In genomic region chr19:37360044-37360443, GRCm38 (mm10) we compare ENCODE assay signal across 22 mouse cellular contexts.
"Had no signal": no experiment of that assay in that cellular context is flagged by ENCODE, and none has a peak within 500 bp of the region (broad histone marks: within the 10 kb centered on the region; RNA-seq: fewer than 3 reads in every experiment).

No protein-coding gene starts in this region.

- H3K27me3 ChIP-seq: heart, embryonic 13.5 days; heart, embryonic 15.5 days; hindbrain, embryonic 13.5 days; hindbrain, embryonic 15.5 days; limb, embryonic 13.5 days; limb, embryonic 15.5 days; liver, embryonic 12.5 days had no signal

- H3K36me3 ChIP-seq: heart, embryonic 13.5 days; heart, embryonic 15.5 days; hindbrain, embryonic 13.5 days; hindbrain, embryonic 15.5 days; limb, embryonic 13.5 days; limb, embryonic 15.5 days; liver, embryonic 12.5 days had no signal

- ATAC-seq: hindbrain, postnatal 0 days; intestine, embryonic 16.5 days; liver, embryonic 12.5 days had no signal

- H3K9me3 ChIP-seq: heart, embryonic 13.5 days; heart, embryonic 15.5 days; hindbrain, embryonic 13.5 days; hindbrain, embryonic 15.5 days; limb, embryonic 13.5 days; limb, embryonic 15.5 days; liver, embryonic 12.5 days had no signal

- DNase-seq: gastrocnemius, adult 2 months; gastrocnemius, postnatal 14 days; gastrocnemius, postnatal 36 days; heart, adult 2 months; heart, postnatal 14 days; heart, postnatal 36 days; kidney, adult 11 months; kidney, adult 2 months; kidney, postnatal 10 days; kidney, postnatal 36 days; layer of hippocampus, adult 9-11 months; layer of hippocampus, postnatal 36 days; left cerebral cortex, postnatal 4 days had no signal

- H3K4me3 ChIP-seq: gastrocnemius, adult 2 months; heart, adult 2 months; heart, embryonic 13.5 days; heart, embryonic 15.5 days; hindbrain, embryonic 13.5 days; hindbrain, embryonic 15.5 days; limb, embryonic 13.5 days; limb, embryonic 15.5 days; liver, embryonic 12.5 days had no signal

- H3K4me1 ChIP-seq: heart, embryonic 15.5 days; hindbrain, embryonic 13.5 days; hindbrain, embryonic 15.5 days; limb, embryonic 13.5 days; limb, embryonic 15.5 days had no signal
